Mouse (Mus musculus) heart, adult 2 months (tissue): ENCODE results near the gene Gm10382. TPM values are rescaled to one million over a fixed set of nuclear protein-coding genes. Genes with fewer than 3 reads are reported as not detected.

Source experiments
- DNase-seq, 2 experiments: peaks; one replicate each; pipeline ENCODE4 v3.0.0; 2021
- H3K27ac ChIP-seq: fragments of 200-600 bp; 2 replicates; pipeline ENCODE4 v1.8.1; 2022
- H3K27me3 ChIP-seq: fragments of 200-500 bp; 2 replicates; pipeline ENCODE4 v1.6.1; 2012; ENCODE audit warnings: mild to moderate bottlenecking, low read length, inconsistent platforms, mixed read lengths; ENCODE audit not compliant: control insufficient read depth, insufficient read depth
- H3K36me3 ChIP-seq: fragments of 200-500 bp; 2 replicates; pipeline ENCODE4 v1.6.1; 2012; ENCODE audit warnings: low read length, inconsistent platforms; ENCODE audit not compliant: control insufficient read depth, insufficient read depth
- H3K4me1 ChIP-seq: fragments of 200-500 bp; 2 replicates; pipeline ENCODE4 v1.6.1; 2011; ENCODE audit warnings: low read length; ENCODE audit not compliant: control insufficient read depth, insufficient read depth
- H3K4me3 ChIP-seq: fragments of 200-600 bp; 2 replicates; pipeline ENCODE4 v1.8.1; 2022
- H3K79me2 ChIP-seq: fragments of 200-500 bp; replicated peaks from 2 replicates; pipeline ENCODE4 v1.6.1; 2012; ENCODE audit warnings: mild to moderate bottlenecking, inconsistent platforms, low read length, moderate library complexity, mixed read lengths; ENCODE audit not compliant: control insufficient read depth, insufficient read depth
- H3K9ac ChIP-seq: fragments of 200-500 bp; 2 replicates; pipeline ENCODE4 v1.6.1; 2012; ENCODE audit warnings: low read depth, mild to moderate bottlenecking, control low read depth, inconsistent platforms, low read length, mixed read lengths
- CTCF ChIP-seq: fragments of 200-600 bp; IDR thresholded peaks from 2 replicates; pipeline ENCODE4 v1.8.1; 2022; ENCODE audit warnings: antibody characterized with exemption, mild to moderate bottlenecking, moderate library complexity
- EP300 ChIP-seq: fragments of 200-500 bp; IDR thresholded peaks from 2 replicates; pipeline ENCODE4 v1.6.1; 2011; ENCODE audit warnings: low read depth, low read length, control low read depth; ENCODE audit not compliant: insufficient read depth
- POLR2A ChIP-seq: fragments of 200-500 bp; IDR thresholded peaks from 2 replicates; pipeline ENCODE4 v1.6.1; 2011; ENCODE audit warnings: mild to moderate bottlenecking, low read depth, low read length, control low read depth; ENCODE audit not compliant: insufficient read depth
- WGBS: fragments of 180-500 bp; shearing (Covaris S2); methylation state at CpG from one replicate; pipeline ENCODE4 v1.1.7; 2018; 5-methylcytosine and 5-hydroxymethylcytosine counted together
- intact Hi-C: fragments of 180-260 bp; cut with DNase I; formaldehyde crosslinking; loops from one replicate; pipeline ENCODE4 v1.15.1; 2025
- polyA plus RNA-seq: library from polyadenylated mRNA; depleted of rRNA; stranded (reverse); fragments of >200 nt; gene quantifications from 2 replicates; pipeline ENCODE4 v1.2.3, GENCODE M21; 2012
- total RNA-seq, 2 experiments: library from RNA; stranded (reverse); gene quantifications; 2 replicates each; pipeline ENCODE4 v1.2.3; 2021

Gene Gm10382
- total and polyA plus RNA-seq, 3 experiments, result 0.12 to 0.21 TPM; not detected in 1

DNA sequence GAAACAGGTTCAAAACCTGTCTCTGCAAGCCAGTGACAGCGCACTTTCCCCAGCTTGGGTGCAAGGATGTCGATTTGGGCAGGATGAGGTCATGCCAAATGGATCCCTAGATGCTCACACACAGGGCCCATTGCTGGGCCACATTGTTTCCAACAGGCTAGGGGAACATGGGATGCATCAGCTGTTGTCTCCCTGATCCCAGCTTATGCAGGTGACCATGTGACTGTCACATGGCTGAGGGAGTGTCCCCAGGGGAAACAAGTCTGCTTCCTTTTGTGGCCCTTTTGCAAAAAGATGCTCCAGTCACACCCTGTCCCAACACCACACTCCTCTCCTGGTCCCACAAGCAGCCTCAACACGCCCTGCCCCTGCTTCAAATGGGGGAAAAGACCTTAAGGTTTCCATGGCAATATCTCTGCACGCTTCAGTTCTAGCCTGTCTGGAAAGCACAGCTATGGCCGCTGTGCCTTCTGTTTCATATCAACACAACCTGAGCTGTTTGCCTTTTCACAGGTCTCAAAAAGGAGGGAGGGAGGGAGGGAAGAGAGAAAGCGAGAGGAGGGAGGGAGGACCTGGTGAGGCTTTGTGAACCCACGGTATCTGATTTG is 34.1 kb upstream of the Gm10382 start:
- no peak overlapping the region for H3K9ac ChIP-seq
- intact Hi-C loops, result no loop called here

DNA sequence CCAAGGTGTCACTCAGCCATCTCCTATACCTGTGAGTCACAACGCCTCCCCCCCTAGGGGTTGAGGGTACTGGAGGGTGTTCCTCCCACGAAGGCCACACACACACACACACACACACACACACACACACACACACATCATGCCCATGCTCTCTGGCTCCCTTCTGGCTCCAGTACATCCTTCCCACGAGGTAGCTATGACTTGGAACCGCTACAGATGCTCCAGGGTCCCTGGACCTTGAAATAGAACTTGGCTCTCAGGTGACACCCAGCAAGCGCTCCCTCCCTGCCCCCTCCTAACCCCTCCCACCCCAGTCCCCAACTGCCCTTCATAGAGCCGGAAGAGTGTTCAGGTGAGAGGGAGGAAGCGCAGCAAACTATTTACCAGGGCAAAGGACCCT is 33.5 kb upstream of the Gm10382 start:
- DNase-seq, result no peak
- Histone ChIP-seq H3K27me3 (no peaks in the 10 kb centered on the region), H3K79me2 (no peaks in the 10 kb centered on the region), H3K4me3 (no peak overlapping the region), H3K27ac (no peak overlapping the region), H3K36me3 (no peaks in the 10 kb centered on the region), H3K4me1 (no peaks in the 10 kb centered on the region), H3K9ac (no peak overlapping the region)
- intact Hi-C loops, result no loop called here
- TF ChIP-seq EP300 (0 out of 2 replicates have a peak, but pooled peaks have one; percentile 20), CTCF (no peak), POLR2A (no peak)
- WGBS, result 44% methylated on average over 7 of the region's 7 CpGs

More for the DNA sequence above, 34.1 kb upstream of the Gm10382 start:
- Histone ChIP-seq H3K27me3 (no peaks in the 10 kb centered on the region), H3K4me1 (no peaks in the 10 kb centered on the region), H3K36me3 (no peaks in the 10 kb centered on the region), H3K4me3 (no peak overlapping the region), H3K79me2 (no peaks in the 10 kb centered on the region), H3K27ac (no peak overlapping the region)
- no peak for DNase-seq
- WGBS, result 72% methylated on average over 7 of the region's 7 CpGs
- TF ChIP-seq POLR2A (no peak), EP300 (no peak), CTCF (no peak)

DNA sequence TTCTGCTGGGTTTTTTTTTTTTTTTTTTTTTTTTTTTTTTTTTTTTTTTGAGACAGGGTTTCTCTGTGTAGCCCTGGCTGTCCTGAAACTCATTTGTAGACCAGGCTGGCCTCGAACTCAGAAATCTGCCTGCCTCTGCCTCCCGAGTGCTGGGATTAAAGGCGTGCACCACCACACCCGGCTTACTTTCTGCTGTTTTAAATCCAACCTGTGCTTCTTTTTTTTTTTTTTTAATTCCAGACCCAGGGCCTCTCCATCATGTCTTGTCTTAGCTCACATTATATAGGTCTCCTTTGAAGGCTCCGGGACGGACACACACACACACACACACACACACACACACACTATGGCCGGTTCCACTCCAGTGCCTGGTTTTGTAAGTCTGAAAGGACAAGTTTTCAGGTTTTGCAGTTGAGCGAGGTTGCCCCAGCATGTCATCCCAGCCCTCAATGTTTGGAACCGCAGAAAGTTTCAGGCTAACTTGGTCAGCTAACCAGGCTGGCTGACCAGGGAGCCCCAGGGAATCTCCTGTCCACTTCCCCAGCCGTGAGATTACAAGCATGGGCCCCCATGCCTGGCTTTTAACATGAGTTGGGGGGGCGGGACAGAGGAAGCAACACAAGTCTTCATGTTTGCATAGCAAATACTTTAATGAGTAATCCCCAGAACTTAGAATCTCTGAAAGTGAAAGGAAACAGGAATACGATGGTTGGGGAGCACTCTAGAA is 31.4 kb upstream of the Gm10382 start:
- Histone ChIP-seq H3K4me3 (no peak overlapping the region), H3K36me3 (no peaks in the 10 kb centered on the region), H3K9ac (no peak overlapping the region), H3K79me2 (no peaks in the 10 kb centered on the region), H3K4me1 (no peaks in the 10 kb centered on the region), H3K27ac (no peak overlapping the region), H3K27me3 (no peaks in the 10 kb centered on the region)
- intact Hi-C loops, result no loop called here
- WGBS, result 73% methylated on average over 12 of the region's 12 CpGs
- DNase-seq, result no peak
- TF ChIP-seq EP300 (no peak), CTCF (no peak), POLR2A (no peak)

DNA sequence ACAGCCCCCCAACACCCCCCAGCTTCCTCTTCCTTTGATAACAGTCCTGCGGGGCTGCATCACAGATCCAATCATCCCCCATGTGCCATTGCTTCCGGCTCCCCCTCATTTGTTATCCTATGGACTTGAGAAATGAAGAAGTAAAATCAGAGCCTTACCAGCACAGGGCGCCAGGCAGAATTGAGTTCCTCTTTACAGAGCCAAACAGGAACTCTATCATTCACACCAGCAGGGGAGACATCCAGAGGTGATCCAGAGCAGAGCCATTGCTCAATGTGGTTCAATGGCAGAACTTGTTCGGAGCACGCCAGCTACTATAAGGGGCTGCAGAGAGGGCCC is 30.9 kb upstream of the Gm10382 start:
- peak in 1 of 2 experiments; percentile 45 for DNase-seq
- Histone ChIP-seq H3K9ac (no peak overlapping the region), H3K79me2 (no peaks in the 10 kb centered on the region), H3K4me3 (no peak overlapping the region), H3K4me1 (no peaks in the 10 kb centered on the region), H3K36me3 (no peaks in the 10 kb centered on the region), H3K27ac (no peak overlapping the region), H3K27me3 (no peaks in the 10 kb centered on the region)
- WGBS, result 53% methylated on average over 5 of the region's 5 CpGs
- no peak for TF ChIP-seq CTCF
- intact Hi-C loops, result no loop called here

DNA sequence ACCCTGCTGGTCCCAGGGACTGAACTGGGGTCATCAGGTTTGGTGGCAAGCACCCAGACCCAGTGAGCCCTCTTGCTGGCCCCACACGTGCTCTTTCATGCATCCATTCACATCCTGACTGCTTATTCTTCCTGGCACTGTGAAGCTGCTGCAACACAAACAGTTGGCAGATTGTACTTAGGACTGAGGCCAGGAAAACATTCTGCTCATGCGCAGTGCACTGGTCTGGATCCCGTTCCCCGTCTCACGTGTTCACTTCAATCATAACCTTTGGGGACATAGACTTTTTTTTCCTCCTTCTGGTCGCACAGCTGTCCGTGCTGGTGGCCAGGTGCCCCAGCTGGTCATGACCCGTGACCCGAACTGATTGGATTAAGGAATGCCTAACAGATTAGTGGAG is 28.6 kb upstream of the Gm10382 start:
- Histone ChIP-seq H3K79me2 (no peaks in the 10 kb centered on the region), H3K27me3 (no peaks in the 10 kb centered on the region), H3K36me3 (no peaks in the 10 kb centered on the region), H3K4me1 (no peaks in the 10 kb centered on the region), H3K9ac (no peak overlapping the region), H3K4me3 (no peak overlapping the region), H3K27ac (no peak overlapping the region)
- peak in 1 of 2 experiments; percentile 51 for DNase-seq
- WGBS, result 51% methylated on average over 9 of the region's 9 CpGs
- intact Hi-C loops, result no loop called here
- TF ChIP-seq CTCF (no peak), EP300 (peak; percentile 11; the same call in 1 of the 2 replicates)

DNA sequence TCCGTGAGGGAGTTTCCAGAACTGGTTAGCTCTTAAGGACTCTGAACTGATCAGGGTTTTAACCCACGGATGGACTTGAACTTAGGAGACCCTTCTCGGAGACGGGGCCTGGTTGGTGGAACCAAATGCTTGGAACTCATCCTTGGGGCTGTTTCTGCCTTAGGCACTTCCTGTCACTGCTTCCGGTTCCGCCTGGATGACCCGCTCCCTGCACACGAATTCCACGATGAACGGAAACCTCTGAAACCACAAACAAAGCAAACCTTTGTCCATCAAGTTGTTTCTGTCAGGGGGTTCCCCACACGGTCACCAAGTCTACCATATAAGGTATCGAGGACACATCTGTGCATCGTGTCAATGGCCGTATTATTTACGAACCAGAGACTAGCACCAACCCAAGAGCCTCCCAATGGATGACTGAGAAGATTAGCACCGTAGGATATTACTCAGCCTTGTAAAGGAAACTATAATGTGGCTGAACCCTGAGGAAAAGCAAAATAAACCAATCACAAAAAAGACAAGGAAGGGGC is 28.1 kb upstream of the Gm10382 start:
- no peaks in the 10 kb centered on the region for H3K79me2 ChIP-seq
- peak; percentile 5; the same call in 1 of the 2 replicates for TF ChIP-seq EP300
- TF ChIP-seq CTCF, result no peak
- no peak for DNase-seq
- intact Hi-C loops, result no loop called here
- H3K4me1 ChIP-seq, result no peaks in the 10 kb centered on the region
- H3K27ac ChIP-seq, result no peak overlapping the region
- H3K36me3 ChIP-seq, result no peaks in the 10 kb centered on the region
- no peaks in the 10 kb centered on the region for H3K27me3 ChIP-seq
- 60% methylated on average over 16 of the region's 16 CpGs for WGBS
- no peak overlapping the region for H3K9ac ChIP-seq
- no peak overlapping the region for H3K4me3 ChIP-seq
